Mouse (Mus musculus) midbrain, embryonic 11.5 days (tissue): ENCODE data around the gene Olfr1245. TPM values are rescaled to one million over a fixed set of nuclear protein-coding genes. Genes with fewer than 3 reads are reported as not detected.
"Not testable (repeated sequence)": the region's sequence is repeated elsewhere in the genome, so short reads cannot be mapped to it uniquely, and the experiment has no call there.

Experiments
- ATAC-seq: fragments of 200-750 bp; cut with Nextera tagmentation; 2 replicates; pipeline ENCODE4 v1.8.0; 2017; ENCODE audit warnings: moderate TSS enrichment, moderate library complexity; ENCODE audit not compliant: low FRiP score
- DNase-seq: peaks from one replicate; pipeline ENCODE4 v3.0.0; 2015; ENCODE audit warnings: low spot score; ENCODE audit errors: missing footprints
- H3K27ac ChIP-seq: fragments of 300-500 bp; sonication (generic); 2 replicates; pipeline ENCODE4 v1.5.1; 2014; ENCODE audit warnings: low read depth, low read length
- H3K27me3 ChIP-seq: fragments of 300-500 bp; sonication (generic); 2 replicates; pipeline ENCODE4 v1.6.1; 2014; ENCODE audit warnings: mild to moderate bottlenecking, low read length, moderate library complexity, mixed read lengths; ENCODE audit not compliant: control insufficient read depth, insufficient read depth
- H3K36me3 ChIP-seq: fragments of 300-500 bp; sonication (generic); 2 replicates; pipeline ENCODE4 v1.6.1; 2014; ENCODE audit warnings: mild to moderate bottlenecking, low read length, moderate library complexity, mixed read lengths; ENCODE audit not compliant: control insufficient read depth, insufficient read depth
- H3K4me1 ChIP-seq: fragments of 300-500 bp; sonication (generic); 2 replicates; pipeline ENCODE4 v1.6.1; 2014; ENCODE audit warnings: low read length; ENCODE audit not compliant: control insufficient read depth, insufficient read depth
- H3K4me2 ChIP-seq: fragments of 300-500 bp; sonication (generic); 2 replicates; pipeline ENCODE4 v1.6.1; 2014; ENCODE audit warnings: mild to moderate bottlenecking, moderate library complexity
- H3K4me3 ChIP-seq: fragments of 300-500 bp; sonication (generic); 2 replicates; pipeline ENCODE4 v1.5.1; 2014; ENCODE audit warnings: low read depth, low read length
- H3K9ac ChIP-seq: fragments of 300-500 bp; sonication (generic); 2 replicates; pipeline ENCODE4 v1.6.1; 2014; ENCODE audit warnings: low read length
- H3K9me3 ChIP-seq: fragments of 300-500 bp; sonication (generic); 2 replicates; pipeline ENCODE4 v1.6.1; 2016; ENCODE audit warnings: low read length; ENCODE audit not compliant: control insufficient read depth
- WGBS: fragments of 180-500 bp; shearing (Covaris S2); extraction: QIAGEN DNeasy Blood & Tissue Kit; methylation state at CpG from one replicate; pipeline ENCODE4 v1.1.7; 2014; 5-methylcytosine and 5-hydroxymethylcytosine counted together
- polyA plus RNA-seq: library from polyadenylated mRNA; unstranded; fragments of >200 nt; fragmentation: Nextera tagmentation; extraction: Ambion mirVana; gene quantifications from 2 replicates; pipeline ENCODE4 v1.2.1, GENCODE M21; 2014

Olfr1245 gene
- not detected in 2 replicates for polyA plus RNA-seq

DNA sequence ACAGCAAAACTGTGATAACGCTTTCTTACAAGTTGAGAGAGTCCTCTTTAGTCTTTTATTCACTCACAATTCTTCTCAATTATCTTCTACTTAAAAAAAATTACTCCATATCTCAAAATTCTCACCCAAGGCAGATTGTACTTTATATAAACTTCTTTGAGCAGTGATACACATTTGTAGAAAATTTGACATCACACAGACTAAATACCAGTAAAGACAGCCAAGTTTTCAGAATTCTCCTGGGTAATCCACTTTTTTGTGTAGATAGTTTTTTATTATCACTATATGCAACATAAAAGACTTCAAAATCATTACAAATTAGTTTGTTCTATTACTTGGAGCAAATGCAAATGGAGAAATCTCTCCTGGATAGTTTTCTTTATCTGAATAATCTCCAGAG is at the start of gene Olfr1245:
Gene Olfr1245 (minus strand): TSS at position 101 of the 400 bp plus-strand sequence.
- ATAC-seq (no peak), DNase-seq (no peak)
- Histone ChIP-seq H3K4me2 (no peak within 1 kb of the TSS), H3K36me3 (no peaks in the 10 kb centered on the region), H3K27ac (no peak within 1 kb of the TSS), H3K4me1 (no peaks in the 10 kb centered on the region), H3K4me3 (no peak within 1 kb of the TSS), H3K9ac (no peak within 1 kb of the TSS), H3K9me3 (no peaks in the 10 kb centered on the region; the same call in 1 of the 2 replicates), H3K27me3 (no peaks in the 10 kb centered on the region)
- WGBS = 92% methylated on average over 1 of the region's 1 CpGs

DNA sequence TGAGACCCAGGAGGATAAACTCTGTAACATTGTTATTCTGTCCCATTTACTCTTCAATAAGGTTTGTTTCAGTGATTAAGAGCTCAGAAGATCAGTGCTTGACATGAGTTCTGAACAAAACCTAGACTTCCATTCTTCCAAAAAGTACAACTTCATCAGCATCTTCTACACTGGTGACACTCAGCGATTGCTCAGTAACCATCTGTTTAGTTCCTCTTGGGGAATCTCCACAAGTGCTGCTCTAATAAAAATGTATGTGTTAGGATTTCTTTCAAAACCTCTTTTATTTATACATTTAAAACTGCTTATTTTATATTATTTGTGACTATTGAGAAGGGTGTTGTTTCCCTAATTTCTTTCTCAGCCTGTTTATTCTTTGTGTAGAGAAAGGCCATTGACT is 39.9 kb upstream of the Olfr1245 start, which contains the start of gene Olfr1248:
Gene Olfr1248 (minus strand): TSS at position 101 of the 400 bp plus-strand sequence.
- not testable (repeated sequence) for H3K4me2 ChIP-seq, H3K27ac ChIP-seq, ATAC-seq, H3K9me3 ChIP-seq, H3K9ac ChIP-seq, H3K27me3 ChIP-seq, H3K4me3 ChIP-seq, H3K4me1 ChIP-seq, H3K36me3 ChIP-seq, DNase-seq
- WGBS = 90% methylated on average over 1 of the region's 1 CpGs

- Histone ChIP-seq H3K27me3 (no peaks in the 10 kb centered on the region), H3K9ac (no peak within 1 kb of the TSS), H3K4me1 (no peaks in the 10 kb centered on the region), H3K36me3 (no peaks in the 10 kb centered on the region), H3K4me2 (no peak within 1 kb of the TSS), H3K4me3 (no peak within 1 kb of the TSS), H3K9me3 (no peaks in the 10 kb centered on the region), H3K27ac (no peak within 1 kb of the TSS)
- no peak for ATAC-seq
- DNase-seq = no peak
- WGBS = 95% methylated on average over 2 of the region's 2 CpGs
Observed at GRCm38 (mm10) chr2:89614030-89614429, 35.8 kb upstream of the Olfr1245 start, which contains the start of gene Olfr1247. Gene Olfr1247, minus strand, starts transcription at chr2:89614130.

GRCm38 (mm10) chr2:89593057-89593456 is 14.8 kb upstream of the Olfr1245 start, which contains the start of gene Olfr1246:
Gene Olfr1246, minus strand, starts transcription at chr2:89593157.
- 76% methylated on average over 2 of the region's 2 CpGs for WGBS
- no peaks in the 10 kb centered on the region for H3K9me3 ChIP-seq

GRCm38 (mm10) chr2:89562706-89563105 is 15.5 kb downstream of the Olfr1245 start:
- not testable (repeated sequence) for ATAC-seq, H3K27me3 ChIP-seq, H3K9me3 ChIP-seq, H3K27ac ChIP-seq, H3K36me3 ChIP-seq, DNase-seq, H3K4me3 ChIP-seq, H3K9ac ChIP-seq, H3K4me2 ChIP-seq, H3K4me1 ChIP-seq
- 63% methylated on average over 2 of the region's 2 CpGs for WGBS

More at GRCm38 (mm10) chr2:89593057-89593456, 14.8 kb upstream of the Olfr1245 start, which contains the start of gene Olfr1246:
- ATAC-seq (no peak), DNase-seq (no peak)
- no peaks in the 10 kb centered on the region for H3K36me3 ChIP-seq
- no peak within 1 kb of the TSS for H3K9ac ChIP-seq
- no peak within 1 kb of the TSS for H3K4me3 ChIP-seq
- H3K27ac ChIP-seq = no peak within 1 kb of the TSS
- no peak within 1 kb of the TSS for H3K4me2 ChIP-seq
- no peaks in the 10 kb centered on the region for H3K4me1 ChIP-seq
- no peaks in the 10 kb centered on the region for H3K27me3 ChIP-seq

GRCm38 (mm10) chr2:89544516-89544915 is 33.7 kb downstream of the Olfr1245 start:
- Histone ChIP-seq H3K9ac (no peak overlapping the region), H3K4me3 (no peak overlapping the region)
- 59% methylated on average over 2 of the region's 2 CpGs for WGBS

GRCm38 (mm10) chr2:89539923-89540322 is 38.3 kb downstream of the Olfr1245 start:
- WGBS = 71% methylated on average over 1 of the region's 1 CpGs
- no peaks in the 10 kb centered on the region for H3K4me1 ChIP-seq

More at GRCm38 (mm10) chr2:89544516-89544915, 33.7 kb downstream of the Olfr1245 start:
- no peak for DNase-seq
- ATAC-seq = no peak
- Histone ChIP-seq H3K27ac (no peak overlapping the region), H3K9me3 (no peaks in the 10 kb centered on the region), H3K4me2 (no peak overlapping the region), H3K4me1 (no peaks in the 10 kb centered on the region), H3K27me3 (no peaks in the 10 kb centered on the region), H3K36me3 (no peaks in the 10 kb centered on the region)

GRCm38 (mm10) chr2:89531387-89531786 is 46.9 kb downstream of the Olfr1245 start, which contains the start of gene Olfr1243:
Gene Olfr1243, minus strand, starts transcription at chr2:89531487.
- H3K4me2 ChIP-seq = no peak within 1 kb of the TSS
- DNase-seq (no peak), ATAC-seq (no peak)
- no peaks in the 10 kb centered on the region for H3K36me3 ChIP-seq
- WGBS = 83% methylated on average over 1 of the region's 1 CpGs
- H3K9me3 ChIP-seq = no peaks in the 10 kb centered on the region
- no peak within 1 kb of the TSS for H3K9ac ChIP-seq
- H3K27ac ChIP-seq = no peak within 1 kb of the TSS
- H3K4me1 ChIP-seq = no peaks in the 10 kb centered on the region
- H3K27me3 ChIP-seq = no peaks in the 10 kb centered on the region
- H3K4me3 ChIP-seq = no peak within 1 kb of the TSS

More at GRCm38 (mm10) chr2:89539923-89540322, 38.3 kb downstream of the Olfr1245 start:
- Histone ChIP-seq H3K36me3 (no peaks in the 10 kb centered on the region), H3K27ac (no peak overlapping the region), H3K4me3 (no peak overlapping the region), H3K27me3 (no peaks in the 10 kb centered on the region), H3K4me2 (no peak overlapping the region), H3K9ac (no peak overlapping the region), H3K9me3 (no peaks in the 10 kb centered on the region)
- ATAC-seq (no peak), DNase-seq (no peak)
